Mouse (Mus musculus): ENCODE results near the gene Scyl1. TPM values are rescaled to one million over a fixed set of nuclear protein-coding genes. Genes with fewer than 3 reads are reported as not detected.

Scyl1 gene
- polyA plus RNA-seq, 1 experiment from 2014 or later = 56.4 TPM

GRCm38 (mm10) chr19:5810103-5810839, 39.1 kb upstream of the Scyl1 start:
- Histone ChIP-seq H3K4me3 (no peak overlapping the region), H3K27me3 (no peaks in the 10 kb centered on the region), H3K4me1 (peaks cover 52% of the 10 kb centered on the region), H3K9ac (peak overlapping the region; percentile 41; the same call in 1 of the 2 replicates), H3K27ac (peak overlapping the region; percentile 94), H3K4me2 (no peak overlapping the region), H3K9me3 (replicated peaks) (no peaks in the 10 kb centered on the region), H3K36me3 (ENCODE audit: poor library complexity, severe bottlenecking) (no peaks in the 10 kb centered on the region)
- WGBS = 69% methylated on average over 11 of the region's 11 CpGs
- no peak for ATAC-seq

GRCm38 (mm10) chr19:5809712-5810089, 38.5 kb upstream of the Scyl1 start:
- Histone ChIP-seq H3K36me3 (ENCODE audit: poor library complexity, severe bottlenecking) (no peaks in the 10 kb centered on the region), H3K9me3 (replicated peaks) (no peaks in the 10 kb centered on the region), H3K9ac (no peak overlapping the region), H3K4me3 (no peak overlapping the region), H3K27me3 (no peaks in the 10 kb centered on the region), H3K27ac (peak overlapping the region; percentile 48; the same call in 1 of the 2 replicates), H3K4me2 (no peak overlapping the region), H3K4me1 (peaks cover 58% of the 10 kb centered on the region)
- no peak for ATAC-seq
- WGBS = 53% methylated on average over 7 of the region's 7 CpGs

- WGBS = 64% methylated on average over 14 of the region's 14 CpGs
- Histone ChIP-seq H3K27ac (no peak overlapping the region), H3K9ac (no peak overlapping the region), H3K27me3 (no peaks in the 10 kb centered on the region), H3K36me3 (ENCODE audit: poor library complexity, severe bottlenecking) (no peaks in the 10 kb centered on the region), H3K4me1 (peaks cover 64% of the 10 kb centered on the region), H3K4me2 (no peak overlapping the region), H3K9me3 (replicated peaks) (no peaks in the 10 kb centered on the region), H3K4me3 (no peak overlapping the region)
- no peak for ATAC-seq
These were observed 37.9 kb upstream of the Scyl1 start for GRCm38 (mm10) chr19:5808955-5809711.

GRCm38 (mm10) chr19:5807740-5808139, 36.5 kb upstream of the Scyl1 start:
- no peak overlapping the region for H3K4me3 ChIP-seq
- no peak overlapping the region for H3K9ac ChIP-seq
- no peaks in the 10 kb centered on the region for H3K36me3 ChIP-seq (ENCODE audit: poor library complexity, severe bottlenecking)
- H3K27ac ChIP-seq = no peak overlapping the region
- H3K9me3 ChIP-seq (replicated peaks) = no peaks in the 10 kb centered on the region
- H3K4me2 ChIP-seq = no peak overlapping the region
- H3K4me1 ChIP-seq = peaks cover 67% of the 10 kb centered on the region
- ATAC-seq = no peak
- H3K27me3 ChIP-seq = no peaks in the 10 kb centered on the region
- WGBS = 77% methylated on average over 3 of the region's 3 CpGs

GRCm38 (mm10) chr19:5806809-5807205, 35.6 kb upstream of the Scyl1 start:
- Histone ChIP-seq H3K27ac (peak overlapping the region; percentile 79), H3K9me3 (replicated peaks) (no peaks in the 10 kb centered on the region), H3K27me3 (no peaks in the 10 kb centered on the region), H3K36me3 (ENCODE audit: poor library complexity, severe bottlenecking) (no peaks in the 10 kb centered on the region), H3K4me2 (peak overlapping the region; percentile 22; the same call in 1 of the 2 replicates), H3K9ac (0 out of 2 replicates have a peak overlapping the region, but pooled peaks have one; percentile 37), H3K4me3 (no peak overlapping the region), H3K4me1 (peaks cover 59% of the 10 kb centered on the region)
- ATAC-seq = no peak
- 25% methylated on average over 6 of the region's 6 CpGs for WGBS

GRCm38 (mm10) chr19:5806051-5806808, 35.0 kb upstream of the Scyl1 start:
- Histone ChIP-seq H3K9ac (peak overlapping the region; percentile 50; the same call in 1 of the 2 replicates), H3K36me3 (ENCODE audit: poor library complexity, severe bottlenecking) (no peaks in the 10 kb centered on the region), H3K4me2 (peak overlapping the region; percentile 26), H3K4me3 (no peak overlapping the region), H3K4me1 (peaks cover 53% of the 10 kb centered on the region), H3K27me3 (no peaks in the 10 kb centered on the region), H3K9me3 (replicated peaks) (no peaks in the 10 kb centered on the region), H3K27ac (peak overlapping the region; percentile 79)
- 2% methylated on average over 8 of the region's 8 CpGs for WGBS
- no peak for ATAC-seq

GRCm38 (mm10) chr19:5804371-5804899, 33.2 kb upstream of the Scyl1 start:
- Histone ChIP-seq H3K9me3 (replicated peaks) (no peaks in the 10 kb centered on the region), H3K27me3 (no peaks in the 10 kb centered on the region), H3K27ac (peak overlapping the region; percentile 100), H3K4me2 (peak overlapping the region; percentile 99), H3K4me1 (peaks cover 35% of the 10 kb centered on the region), H3K4me3 (peak overlapping the region; percentile 98), H3K36me3 (ENCODE audit: poor library complexity, severe bottlenecking) (no peaks in the 10 kb centered on the region), H3K9ac (peak overlapping the region; percentile 90)
- ATAC-seq = no peak
- WGBS = 35% methylated on average over 8 of the region's 8 CpGs

GRCm38 (mm10) chr19:5803881-5804279, 32.7 kb upstream of the Scyl1 start:
- H3K9ac ChIP-seq = peak overlapping the region; percentile 90
- no peaks in the 10 kb centered on the region for H3K9me3 ChIP-seq (replicated peaks)
- peak; percentile 19; the same call in 1 of the 2 replicates for ATAC-seq
- peaks cover 3% of the 10 kb centered on the region; the same call in 1 of the 2 replicates for H3K36me3 ChIP-seq (ENCODE audit: poor library complexity, severe bottlenecking)
- H3K4me3 ChIP-seq = peak overlapping the region; percentile 98
- peak overlapping the region; percentile 100 for H3K27ac ChIP-seq
- H3K27me3 ChIP-seq = no peaks in the 10 kb centered on the region
- under 1% methylated on average over 16 of the region's 16 CpGs for WGBS
- peaks cover 33% of the 10 kb centered on the region for H3K4me1 ChIP-seq
- H3K4me2 ChIP-seq = peak overlapping the region; percentile 99

GRCm38 (mm10) chr19:5803041-5803880, 32.0 kb upstream of the Scyl1 start:
- peak overlapping the region; percentile 100 for H3K27ac ChIP-seq
- peak overlapping the region; percentile 90 for H3K9ac ChIP-seq
- peaks cover 33% of the 10 kb centered on the region for H3K4me1 ChIP-seq
- H3K4me3 ChIP-seq = peak overlapping the region; percentile 98
- peak overlapping the region; percentile 99 for H3K4me2 ChIP-seq
- no peaks in the 10 kb centered on the region for H3K27me3 ChIP-seq
- peak; percentile 98 for ATAC-seq
- WGBS = under 1% methylated on average over 67 of the region's 67 CpGs
- H3K36me3 ChIP-seq (ENCODE audit: poor library complexity, severe bottlenecking) = peaks cover 9% of the 10 kb centered on the region; the same call in 1 of the 2 replicates
- no peaks in the 10 kb centered on the region for H3K9me3 ChIP-seq (replicated peaks)

GRCm38 (mm10) chr19:5802787-5803040, 31.5 kb upstream of the Scyl1 start:
- peak overlapping the region; percentile 98 for H3K4me3 ChIP-seq
- 0% methylated on average over 4 of the region's 4 CpGs for WGBS
- peaks cover 13% of the 10 kb centered on the region for H3K36me3 ChIP-seq (ENCODE audit: poor library complexity, severe bottlenecking)
- no peaks in the 10 kb centered on the region for H3K9me3 ChIP-seq (replicated peaks)
- H3K27ac ChIP-seq = peak overlapping the region; percentile 100
- H3K27me3 ChIP-seq = no peaks in the 10 kb centered on the region
- peak overlapping the region; percentile 99 for H3K4me2 ChIP-seq
- H3K9ac ChIP-seq = peak overlapping the region; percentile 90
- peaks cover 37% of the 10 kb centered on the region for H3K4me1 ChIP-seq
- no peak for ATAC-seq

Measured in forebrain, embryonic 13.5 days (tissue).